Mouse (Mus musculus) liver, embryonic 12.5 days (tissue): Measurements from ENCODE around the gene Agtpbp1. TPM values are rescaled to one million over a fixed set of nuclear protein-coding genes. Genes with fewer than 3 reads are reported as not detected.
A peak's percentile ranks its signal among the peaks of the same experiment; 100 is the strongest.

Source experiments
- ATAC-seq: fragments of 200-750 bp; cut with Nextera tagmentation; 2 replicates; pipeline ENCODE4 v1.8.0; 2017; ENCODE audit warnings: moderate number of reproducible peaks, mild to moderate bottlenecking, moderate library complexity
- H3K27ac ChIP-seq: fragments of 300-500 bp; sonication (generic); 2 replicates; pipeline ENCODE4 v1.5.1; 2016; ENCODE audit warnings: mild to moderate bottlenecking
- H3K27me3 ChIP-seq: fragments of 300-500 bp; sonication (generic); replicated peaks from 2 replicates; pipeline ENCODE4 v1.6.1; 2016; ENCODE audit warnings: mild to moderate bottlenecking, moderate library complexity
- H3K36me3 ChIP-seq: fragments of 300-500 bp; sonication (generic); 2 replicates; pipeline ENCODE4 v1.6.1; 2016; ENCODE audit warnings: mild to moderate bottlenecking, moderate library complexity
- H3K4me1 ChIP-seq: fragments of 300-500 bp; sonication (generic); 2 replicates; pipeline ENCODE4 v1.6.1; 2016
- H3K4me2 ChIP-seq: fragments of 300-500 bp; sonication (generic); 2 replicates; pipeline ENCODE4 v1.6.1; 2016; ENCODE audit warnings: mild to moderate bottlenecking, moderate library complexity
- H3K4me3 ChIP-seq: fragments of 300-500 bp; sonication (generic); 2 replicates; pipeline ENCODE4 v1.5.1; 2016; ENCODE audit warnings: mild to moderate bottlenecking, moderate library complexity
- H3K9ac ChIP-seq: fragments of 300-500 bp; sonication (generic); 2 replicates; pipeline ENCODE4 v1.6.1; 2016; ENCODE audit warnings: mild to moderate bottlenecking, moderate library complexity
- H3K9me3 ChIP-seq: fragments of 300-500 bp; sonication (generic); replicated peaks from 2 replicates; pipeline ENCODE4 v1.6.1; 2016; ENCODE audit warnings: mild to moderate bottlenecking, moderate library complexity
- WGBS: fragments of 180-500 bp; shearing (Covaris S2); methylation state at CpG from one replicate; pipeline ENCODE4 v1.1.7; 2016; ENCODE audit not compliant: insufficient replicate concordance; 5-methylcytosine and 5-hydroxymethylcytosine counted together
- polyA plus RNA-seq: library from polyadenylated mRNA; unstranded; fragments of >200 nt; fragmentation: Nextera tagmentation; extraction: Ambion mirVana; gene quantifications from 2 replicates; pipeline ENCODE4 v1.2.1, GENCODE M21; 2016

Gene Agtpbp1
- polyA plus RNA-seq, 1 experiment from 2014 or later, result 12.1 TPM

DNA sequence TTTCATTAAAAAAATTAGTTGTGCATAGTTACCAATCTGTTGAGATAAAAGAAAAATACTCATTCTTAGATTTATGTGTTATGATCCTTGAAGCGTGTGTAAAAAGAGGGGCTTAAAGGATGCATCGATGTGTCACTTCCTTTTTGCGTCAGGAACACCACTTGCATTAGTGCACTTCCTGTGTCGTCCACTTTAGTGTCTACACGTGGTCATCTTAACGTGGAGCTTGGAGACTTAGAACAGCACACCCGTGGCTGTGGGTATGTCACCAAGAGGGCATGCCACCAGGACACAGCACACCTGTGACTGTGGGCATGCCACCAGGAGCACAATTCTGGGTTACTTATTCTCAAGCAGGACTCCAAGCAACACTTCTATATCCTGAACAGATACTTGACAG is 137.9 kb downstream of the Agtpbp1 start:
- H3K4me3 ChIP-seq, result no peak overlapping the region
- H3K9ac ChIP-seq, result no peak overlapping the region
- peaks cover 20% of the 10 kb centered on the region; the same call in 1 of the 2 replicates for H3K36me3 ChIP-seq
- WGBS, result 60% methylated on average over 7 of the region's 7 CpGs
- H3K4me2 ChIP-seq, result no peak overlapping the region
- no peak for ATAC-seq
- no peaks in the 10 kb centered on the region for H3K4me1 ChIP-seq
- H3K27me3 ChIP-seq, result no peaks in the 10 kb centered on the region
- no peaks in the 10 kb centered on the region for H3K9me3 ChIP-seq
- H3K27ac ChIP-seq, result no peak overlapping the region

DNA sequence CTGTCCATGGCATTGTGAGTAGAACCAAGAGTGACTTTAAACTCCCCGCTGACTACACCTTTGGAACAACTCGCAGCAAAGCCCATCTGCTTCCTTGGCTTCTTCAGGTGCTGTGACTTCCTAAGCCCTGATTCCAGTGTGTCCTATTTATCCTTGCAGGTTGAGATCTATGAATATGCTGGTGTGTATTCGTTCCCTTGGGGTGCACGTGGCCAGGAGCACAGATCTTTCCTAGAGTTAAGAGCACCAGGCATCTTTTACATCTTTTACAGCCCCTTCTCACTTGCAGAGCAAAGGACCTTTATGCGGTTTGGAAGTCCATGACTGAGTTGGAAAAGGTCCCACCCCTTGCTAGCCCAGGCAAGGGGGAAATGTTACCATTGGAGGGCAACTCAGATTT is 139.8 kb downstream of the Agtpbp1 start:
- Histone ChIP-seq H3K27me3 (no peaks in the 10 kb centered on the region), H3K4me1 (no peaks in the 10 kb centered on the region), H3K9me3 (no peaks in the 10 kb centered on the region), H3K9ac (no peak overlapping the region), H3K4me2 (no peak overlapping the region), H3K36me3 (peaks cover 8% of the 10 kb centered on the region; the same call in 1 of the 2 replicates), H3K27ac (no peak overlapping the region), H3K4me3 (no peak overlapping the region)
- WGBS, result 76% methylated on average over 5 of the region's 5 CpGs
- no peak for ATAC-seq

DNA sequence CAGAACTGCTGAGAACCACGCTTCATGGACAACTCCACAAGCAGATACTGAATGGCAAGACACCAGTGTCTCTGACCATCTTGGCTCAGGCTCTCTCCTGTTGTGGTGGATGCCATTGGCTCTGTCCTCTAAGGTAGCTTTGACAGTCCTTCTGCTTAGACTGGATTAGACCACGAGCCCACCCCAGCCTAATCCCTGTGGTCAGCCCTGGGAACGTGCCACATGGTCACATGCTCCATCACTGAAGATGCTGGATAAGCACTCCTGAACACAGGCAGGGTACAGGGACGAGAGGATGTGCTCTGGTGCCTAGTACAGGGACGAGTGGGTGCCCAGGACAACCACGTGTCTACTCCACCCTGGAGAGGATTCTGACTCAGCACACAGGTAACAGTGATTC is 140.7 kb downstream of the Agtpbp1 start:
- Histone ChIP-seq H3K27me3 (no peaks in the 10 kb centered on the region), H3K27ac (no peak overlapping the region), H3K9me3 (no peaks in the 10 kb centered on the region), H3K4me1 (no peaks in the 10 kb centered on the region), H3K4me2 (no peak overlapping the region), H3K9ac (no peak overlapping the region), H3K36me3 (peaks cover 6% of the 10 kb centered on the region; the same call in 1 of the 2 replicates), H3K4me3 (no peak overlapping the region)
- ATAC-seq, result no peak
- 58% methylated on average over 6 of the region's 6 CpGs for WGBS

GRCm38 (mm10) chr13:59439683-59440082 is 145.3 kb downstream of the Agtpbp1 start:
- H3K4me1 ChIP-seq, result no peaks in the 10 kb centered on the region
- H3K27me3 ChIP-seq, result no peaks in the 10 kb centered on the region
- WGBS, result 50% methylated on average over 1 of the region's 1 CpGs

DNA sequence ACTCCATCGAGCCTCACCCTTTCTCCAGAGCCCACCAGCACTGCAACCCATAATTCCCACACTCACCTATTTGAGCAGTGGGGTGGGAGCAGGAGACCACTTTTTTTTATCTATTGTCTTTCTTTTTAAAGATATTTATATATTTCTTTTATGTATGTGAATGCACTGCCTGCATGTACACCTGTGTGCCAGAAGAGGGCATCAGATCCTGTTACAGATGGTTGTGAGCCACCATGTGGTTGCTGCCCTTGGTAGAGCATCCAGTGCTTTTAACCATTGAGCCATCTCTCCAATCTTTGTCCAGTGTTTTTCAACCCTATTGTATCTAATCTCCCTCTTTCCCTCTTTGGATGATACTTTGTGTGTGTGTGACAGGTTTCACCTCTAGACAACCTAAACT is 150.5 kb downstream of the Agtpbp1 start:
- Histone ChIP-seq H3K9me3 (no peaks in the 10 kb centered on the region), H3K4me3 (no peak overlapping the region), H3K9ac (no peak overlapping the region), H3K27me3 (no peaks in the 10 kb centered on the region), H3K4me2 (no peak overlapping the region), H3K36me3 (no peaks in the 10 kb centered on the region), H3K4me1 (no peaks in the 10 kb centered on the region), H3K27ac (no peak overlapping the region)
- ATAC-seq, result no peak
- 90% methylated on average over 1 of the region's 1 CpGs for WGBS

More at GRCm38 (mm10) chr13:59439683-59440082, 145.3 kb downstream of the Agtpbp1 start:
- no peaks in the 10 kb centered on the region for H3K36me3 ChIP-seq
- H3K4me2 ChIP-seq, result no peak overlapping the region
- ATAC-seq, result no peak
- H3K9me3 ChIP-seq, result no peaks in the 10 kb centered on the region
- H3K9ac ChIP-seq, result no peak overlapping the region
- no peak overlapping the region for H3K27ac ChIP-seq
- no peak overlapping the region for H3K4me3 ChIP-seq

- Histone ChIP-seq H3K4me3 (no peak overlapping the region), H3K9me3 (no peaks in the 10 kb centered on the region), H3K4me2 (no peak overlapping the region), H3K4me1 (no peaks in the 10 kb centered on the region), H3K36me3 (no peaks in the 10 kb centered on the region), H3K27ac (no peak overlapping the region), H3K27me3 (no peaks in the 10 kb centered on the region), H3K9ac (no peak overlapping the region)
- 0 out of 2 replicates have a peak, but pooled peaks have one; percentile 30 for ATAC-seq
- 63% methylated on average over 18 of the region's 18 CpGs for WGBS
Measured at GRCm38 (mm10) chr13:59431124-59431864, 153.7 kb downstream of the Agtpbp1 start.

DNA sequence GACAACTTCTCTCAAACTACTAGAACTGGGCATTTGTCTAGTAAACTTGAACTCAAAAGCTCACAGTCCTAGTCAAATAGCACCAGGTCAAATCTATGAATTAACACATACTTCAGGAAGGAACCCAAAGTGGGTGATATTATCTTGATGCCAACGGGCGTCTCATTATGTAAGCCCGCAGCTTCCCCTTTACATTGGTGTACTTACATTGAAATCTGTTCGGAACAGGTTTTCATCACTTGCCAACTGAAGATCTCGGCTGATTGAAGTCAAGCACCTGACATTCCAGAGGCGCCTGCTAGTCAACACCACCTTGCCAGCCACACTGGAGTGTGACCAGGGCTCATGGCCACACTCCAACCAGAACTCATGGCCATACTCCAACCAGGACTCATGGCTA is 155.7 kb downstream of the Agtpbp1 start:
- Histone ChIP-seq H3K9me3 (no peaks in the 10 kb centered on the region), H3K9ac (no peak overlapping the region), H3K4me2 (no peak overlapping the region), H3K4me3 (no peak overlapping the region), H3K4me1 (no peaks in the 10 kb centered on the region), H3K27me3 (no peaks in the 10 kb centered on the region), H3K27ac (no peak overlapping the region), H3K36me3 (no peaks in the 10 kb centered on the region)
- no peak for ATAC-seq
- 70% methylated on average over 6 of the region's 6 CpGs for WGBS

GRCm38 (mm10) chr13:59423871-59424270 is 161.2 kb downstream of the Agtpbp1 start:
- Histone ChIP-seq H3K4me2 (no peak overlapping the region), H3K9me3 (no peaks in the 10 kb centered on the region), H3K36me3 (no peaks in the 10 kb centered on the region), H3K27ac (no peak overlapping the region), H3K9ac (no peak overlapping the region), H3K27me3 (no peaks in the 10 kb centered on the region), H3K4me3 (no peak overlapping the region), H3K4me1 (no peaks in the 10 kb centered on the region)
- WGBS, result 66% methylated on average over 5 of the region's 5 CpGs
- ATAC-seq, result no peak

DNA sequence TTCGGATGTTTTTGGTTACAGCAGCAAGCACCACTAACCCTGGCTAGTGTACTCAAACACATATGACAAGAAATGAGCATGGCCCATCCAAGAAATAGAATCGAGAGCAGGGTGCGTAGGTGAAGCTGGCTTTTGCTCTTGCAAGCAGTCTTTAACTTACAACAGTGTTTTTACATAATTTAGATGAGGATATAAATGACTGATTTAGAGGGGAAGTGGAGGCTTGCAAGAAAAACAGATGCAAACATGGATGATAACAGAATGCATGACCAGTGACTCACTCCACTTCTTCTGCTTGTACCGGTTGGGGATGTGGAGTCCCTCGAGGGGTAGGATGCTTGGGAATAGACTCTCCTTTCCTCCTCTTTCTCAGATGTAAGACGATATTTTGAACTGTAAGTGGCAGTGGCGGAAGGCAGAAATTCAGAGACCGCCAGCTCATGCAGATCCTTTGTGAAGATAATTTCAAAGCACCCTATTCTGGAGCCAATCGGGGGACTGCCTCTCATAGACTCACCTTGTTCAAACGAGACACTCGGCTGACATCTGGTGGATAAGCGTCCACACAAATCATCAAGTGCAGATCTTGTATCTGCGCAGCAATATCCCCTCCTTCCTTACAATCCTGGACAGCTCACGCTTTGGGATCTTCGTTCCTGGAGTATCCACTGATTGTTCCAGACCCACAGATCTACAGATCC is 168.3 kb downstream of the Agtpbp1 start:
- H3K4me1 ChIP-seq, result no peaks in the 10 kb centered on the region
- no peaks in the 10 kb centered on the region for H3K27me3 ChIP-seq
- H3K4me2 ChIP-seq, result no peak overlapping the region
- H3K9ac ChIP-seq, result no peak overlapping the region
- 67% methylated on average over 15 of the region's 15 CpGs for WGBS
- no peak for ATAC-seq
- no peak overlapping the region for H3K4me3 ChIP-seq
- H3K36me3 ChIP-seq, result no peaks in the 10 kb centered on the region
- no peak overlapping the region for H3K27ac ChIP-seq
- no peaks in the 10 kb centered on the region for H3K9me3 ChIP-seq

GRCm38 (mm10) chr13:59413885-59414284 is 171.1 kb downstream of the Agtpbp1 start:
- 81% methylated on average over 9 of the region's 9 CpGs for WGBS
- no peak for ATAC-seq
- no peak overlapping the region for H3K9ac ChIP-seq
- H3K4me2 ChIP-seq, result no peak overlapping the region
- H3K9me3 ChIP-seq, result no peaks in the 10 kb centered on the region
- no peak overlapping the region for H3K27ac ChIP-seq
- H3K4me3 ChIP-seq, result no peak overlapping the region
- no peaks in the 10 kb centered on the region for H3K4me1 ChIP-seq
- no peaks in the 10 kb centered on the region for H3K27me3 ChIP-seq
- no peaks in the 10 kb centered on the region for H3K36me3 ChIP-seq

GRCm38 (mm10) chr13:59412672-59413071 is 172.4 kb downstream of the Agtpbp1 start:
- Histone ChIP-seq H3K27me3 (no peaks in the 10 kb centered on the region), H3K9ac (no peak overlapping the region), H3K4me1 (no peaks in the 10 kb centered on the region), H3K4me2 (no peak overlapping the region), H3K27ac (no peak overlapping the region), H3K36me3 (no peaks in the 10 kb centered on the region), H3K4me3 (no peak overlapping the region), H3K9me3 (no peaks in the 10 kb centered on the region)
- no peak for ATAC-seq
- 68% methylated on average over 4 of the region's 4 CpGs for WGBS

- no peaks in the 10 kb centered on the region for H3K36me3 ChIP-seq
- no peak for ATAC-seq
- H3K27me3 ChIP-seq, result no peaks in the 10 kb centered on the region
- no peak overlapping the region for H3K4me3 ChIP-seq
- no peaks in the 10 kb centered on the region for H3K9me3 ChIP-seq
- H3K9ac ChIP-seq, result no peak overlapping the region
- H3K4me2 ChIP-seq, result no peak overlapping the region
- H3K4me1 ChIP-seq, result no peaks in the 10 kb centered on the region
- 70% methylated on average over 6 of the region's 6 CpGs for WGBS
- no peak overlapping the region for H3K27ac ChIP-seq
Measured at GRCm38 (mm10) chr13:59407182-59407581, 177.8 kb downstream of the Agtpbp1 start.
